Mouse (Mus musculus): ENCODE results near the gene Nfatc4.

GRCm38 (mm10) chr14:55862186-55862585, 39.2 kb downstream of the Nfatc4 start:
- TF ChIP-seq CTCF (IDR thresholded peaks at IDR 0.05; ENCODE audit: low read depth, low read length) (no peak), POLR2A (IDR thresholded peaks at IDR 0.05; ENCODE audit: borderline replicate concordance, low read depth, low read length) (no peak)

Data from bone marrow macrophage, adult 2 months (primary cell).